Mouse (Mus musculus) midbrain, embryonic 14.5 days (tissue): ENCODE data around the gene St6galnac4. TPM values are rescaled to one million over a fixed set of nuclear protein-coding genes. Genes with fewer than 3 reads are reported as not detected.

Experiments
- ATAC-seq: fragments of 200-750 bp; cut with Nextera tagmentation; 2 replicates; pipeline ENCODE4 v1.8.0; 2017; ENCODE audit warnings: moderate number of reproducible peaks, moderate library complexity; ENCODE audit not compliant: low FRiP score, low TSS enrichment
- DNase-seq: peaks from one replicate; pipeline ENCODE4 v3.0.0-alpha.2; 2015
- H3K27ac ChIP-seq: fragments of 300-500 bp; sonication (generic); replicated peaks from 2 replicates; pipeline ENCODE4 v1.5.1; 2014; ENCODE audit warnings: mild to moderate bottlenecking, low read depth, low read length, moderate library complexity
- H3K27me3 ChIP-seq: fragments of 300-500 bp; sonication (generic); 2 replicates; pipeline ENCODE4 v1.6.1; 2014; ENCODE audit warnings: low read length, control low read depth, mixed read lengths; ENCODE audit not compliant: control insufficient read depth, insufficient read depth
- H3K36me3 ChIP-seq: fragments of 300-500 bp; sonication (generic); 2 replicates; pipeline ENCODE4 v1.6.1; 2014; ENCODE audit warnings: low read length, control low read depth; ENCODE audit not compliant: control insufficient read depth, insufficient read depth
- H3K4me1 ChIP-seq: fragments of 300-500 bp; sonication (generic); 2 replicates; pipeline ENCODE4 v1.6.1; 2014; ENCODE audit warnings: mild to moderate bottlenecking, antibody characterized with exemption, low read length, control low read depth; ENCODE audit not compliant: control insufficient read depth, insufficient read depth
- H3K4me2 ChIP-seq: fragments of 300-500 bp; sonication (generic); 2 replicates; pipeline ENCODE4 v1.6.1; 2014; ENCODE audit warnings: mild to moderate bottlenecking, low read length, moderate library complexity
- H3K4me3 ChIP-seq: fragments of 300-500 bp; sonication (generic); replicated peaks from 2 replicates; pipeline ENCODE4 v1.5.1; 2014; ENCODE audit warnings: low read depth, low read length
- H3K9ac ChIP-seq: fragments of 300-500 bp; sonication (generic); replicated peaks from 2 replicates; pipeline ENCODE4 v1.6.1; 2014; ENCODE audit warnings: mild to moderate bottlenecking, low read length, moderate library complexity
- H3K9me3 ChIP-seq: fragments of 300-500 bp; sonication (generic); 2 replicates; pipeline ENCODE4 v1.6.1; 2016; ENCODE audit warnings: low read length, control low read depth, mixed read lengths; ENCODE audit not compliant: control insufficient read depth
- WGBS: fragments of 180-500 bp; shearing (Covaris S2); extraction: QIAGEN DNeasy Blood & Tissue Kit; methylation state at CpG from one replicate; pipeline ENCODE4 v1.1.7; 2014; 5-methylcytosine and 5-hydroxymethylcytosine counted together
- polyA plus RNA-seq: library from polyadenylated mRNA; unstranded; fragments of >200 nt; fragmentation: Nextera tagmentation; extraction: Ambion mirVana; gene quantifications from 2 replicates; pipeline ENCODE4 v1.2.1, GENCODE M21; 2014

St6galnac4 gene
- polyA plus RNA-seq, 1 experiment from 2014 or later, result 20.1 TPM

DNA sequence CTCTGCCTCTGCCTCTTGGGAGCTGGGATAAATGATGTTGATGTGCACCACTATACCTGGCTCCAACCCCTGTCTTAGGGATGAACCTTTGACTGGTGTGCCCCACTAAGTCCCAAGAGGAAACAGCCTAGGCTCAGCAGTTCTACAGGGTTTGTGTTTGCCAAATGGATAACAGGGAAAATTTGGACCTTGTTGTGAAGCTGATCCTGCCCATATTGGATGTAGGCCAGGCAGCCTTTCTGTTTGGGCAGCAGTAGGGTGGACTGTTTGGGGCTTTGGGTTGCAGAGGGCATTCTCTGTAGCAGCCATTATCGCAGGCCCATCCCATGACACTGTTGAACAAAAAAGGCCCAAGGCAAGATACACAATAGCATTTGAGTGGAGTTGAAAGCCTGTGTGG is 39.9 kb upstream of the St6galnac4 start:
- no peak overlapping the region for H3K4me3 ChIP-seq
- H3K4me2 ChIP-seq, result no peak overlapping the region
- H3K4me1 ChIP-seq, result no peaks in the 10 kb centered on the region
- no peaks in the 10 kb centered on the region for H3K27me3 ChIP-seq
- no peaks in the 10 kb centered on the region for H3K9me3 ChIP-seq
- no peak for ATAC-seq
- WGBS, result 57% methylated on average over 1 of the region's 1 CpGs
- DNase-seq, result no peak
- no peak overlapping the region for H3K9ac ChIP-seq
- H3K27ac ChIP-seq, result no peak overlapping the region
- no peaks in the 10 kb centered on the region for H3K36me3 ChIP-seq

DNA sequence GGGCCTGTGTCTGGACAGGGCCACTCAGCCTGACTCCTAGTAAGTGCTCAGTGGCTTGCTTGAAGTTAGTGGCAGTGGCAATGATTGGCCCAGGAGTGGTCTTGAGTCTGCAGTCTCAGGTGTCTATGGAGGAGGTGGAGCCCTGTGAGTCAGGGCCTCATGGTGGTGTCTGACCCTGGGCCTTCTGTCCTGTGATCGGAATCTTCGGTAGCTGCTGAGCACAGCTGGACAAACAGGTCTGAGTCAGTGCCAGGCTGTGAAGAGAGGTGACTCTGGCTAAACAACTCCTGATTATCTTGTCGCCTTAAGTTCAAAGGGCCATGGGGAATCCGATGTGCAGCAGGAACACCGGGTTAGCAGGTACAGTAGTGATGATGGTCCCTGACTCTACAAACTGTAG is 39.5 kb upstream of the St6galnac4 start:
- DNase-seq, result no peak
- ATAC-seq, result no peak
- Histone ChIP-seq H3K27me3 (no peaks in the 10 kb centered on the region), H3K4me1 (no peaks in the 10 kb centered on the region), H3K4me2 (no peak overlapping the region), H3K36me3 (no peaks in the 10 kb centered on the region), H3K27ac (no peak overlapping the region), H3K9ac (no peak overlapping the region), H3K4me3 (no peak overlapping the region), H3K9me3 (no peaks in the 10 kb centered on the region)
- WGBS, result 92% methylated on average over 5 of the region's 5 CpGs

DNA sequence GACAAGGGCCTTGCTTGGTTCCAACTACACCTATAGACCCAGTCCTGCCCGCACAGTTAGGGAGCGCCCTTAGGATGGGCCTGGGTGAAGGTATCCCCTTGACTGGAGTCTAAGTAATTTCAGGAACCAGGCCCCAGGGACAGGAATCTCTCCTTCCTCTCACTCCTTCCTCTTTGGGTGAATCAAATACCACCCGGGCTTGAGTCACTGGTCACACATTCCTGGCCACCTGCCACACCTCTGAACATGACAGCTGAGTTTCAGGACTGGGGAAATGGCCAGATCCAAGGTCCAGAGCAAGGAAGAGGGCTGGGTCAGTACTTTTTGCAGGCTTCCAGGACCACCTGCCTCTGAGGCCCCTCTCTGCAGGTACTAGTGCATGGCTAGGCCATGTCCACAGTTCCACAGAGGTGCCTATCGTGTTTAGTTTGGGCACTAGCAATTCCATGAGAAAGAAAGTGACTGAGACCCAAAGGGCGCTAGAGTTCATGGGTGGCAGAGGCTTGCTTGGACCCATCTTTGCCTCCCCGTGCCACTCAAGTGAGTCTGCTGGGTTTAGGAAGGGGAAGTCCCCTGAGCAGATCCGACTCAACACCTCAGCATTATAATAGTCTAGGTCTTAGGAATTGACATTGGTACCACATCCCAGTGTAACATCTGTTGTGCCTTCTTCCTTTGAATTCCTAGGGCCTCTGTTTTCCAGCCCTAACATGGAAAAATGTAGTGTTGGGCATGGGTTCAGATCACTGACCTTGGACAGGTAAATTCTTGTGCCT is 38.7 kb upstream of the St6galnac4 start:
- 94% methylated on average over 7 of the region's 7 CpGs for WGBS
- H3K27me3 ChIP-seq, result no peaks in the 10 kb centered on the region
- H3K9ac ChIP-seq, result no peak overlapping the region
- no peaks in the 10 kb centered on the region for H3K9me3 ChIP-seq
- H3K36me3 ChIP-seq, result no peaks in the 10 kb centered on the region
- no peak overlapping the region for H3K4me2 ChIP-seq
- H3K4me1 ChIP-seq, result no peaks in the 10 kb centered on the region
- DNase-seq, result no peak
- H3K27ac ChIP-seq, result no peak overlapping the region
- H3K4me3 ChIP-seq, result no peak overlapping the region
- ATAC-seq, result no peak

DNA sequence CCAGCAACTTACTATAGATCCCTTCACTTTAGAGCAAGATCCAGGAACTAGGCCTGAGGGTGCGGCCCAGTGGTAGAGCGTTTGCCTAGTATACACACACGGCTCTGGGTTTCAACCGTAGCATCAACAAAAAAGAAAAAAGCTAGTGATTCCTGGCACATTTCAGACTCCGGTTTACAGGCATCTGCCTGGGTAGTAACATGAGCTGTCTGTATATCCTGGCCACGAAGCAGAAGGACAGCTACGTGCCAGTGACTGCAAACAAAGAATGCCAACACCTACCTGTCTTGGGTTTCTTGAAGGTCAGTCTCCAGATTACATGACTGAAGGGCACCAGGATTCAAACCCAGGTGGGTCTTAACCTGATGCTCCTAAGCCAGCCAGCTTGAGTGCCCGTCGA is 37.7 kb upstream of the St6galnac4 start:
- H3K36me3 ChIP-seq, result no peaks in the 10 kb centered on the region
- H3K4me3 ChIP-seq, result no peak overlapping the region
- WGBS, result 95% methylated on average over 9 of the region's 9 CpGs
- ATAC-seq (no peak), DNase-seq (no peak)
- no peak overlapping the region for H3K9ac ChIP-seq
- H3K4me2 ChIP-seq, result no peak overlapping the region
- H3K9me3 ChIP-seq, result no peaks in the 10 kb centered on the region
- H3K27ac ChIP-seq, result no peak overlapping the region
- no peaks in the 10 kb centered on the region for H3K27me3 ChIP-seq
- no peaks in the 10 kb centered on the region for H3K4me1 ChIP-seq

DNA sequence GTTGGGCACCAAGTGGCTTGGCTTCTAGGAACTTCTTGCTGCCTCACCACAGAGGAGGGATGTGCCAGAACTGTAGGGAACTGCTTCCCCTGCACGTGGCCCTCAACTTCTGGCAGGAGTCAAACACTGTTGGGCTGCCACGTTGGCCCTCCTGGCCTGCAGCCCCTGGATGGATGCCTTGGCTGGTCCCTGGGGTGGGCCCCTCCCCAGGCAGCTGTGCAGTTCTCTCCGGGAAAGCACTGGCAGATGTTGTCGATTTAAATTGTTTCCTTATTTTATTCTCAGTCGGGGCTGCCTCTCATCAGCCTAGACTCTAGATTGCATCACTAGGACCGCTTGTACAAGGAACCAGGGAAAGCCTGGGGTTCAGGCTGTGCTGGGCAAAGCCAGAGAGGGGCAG is 37.1 kb upstream of the St6galnac4 start:
- no peak overlapping the region for H3K4me2 ChIP-seq
- no peaks in the 10 kb centered on the region for H3K9me3 ChIP-seq
- no peaks in the 10 kb centered on the region for H3K27me3 ChIP-seq
- H3K4me1 ChIP-seq, result no peaks in the 10 kb centered on the region
- DNase-seq (no peak), ATAC-seq (no peak)
- 84% methylated on average over 6 of the region's 6 CpGs for WGBS
- H3K27ac ChIP-seq, result no peak overlapping the region
- H3K9ac ChIP-seq, result no peak overlapping the region
- no peaks in the 10 kb centered on the region for H3K36me3 ChIP-seq
- no peak overlapping the region for H3K4me3 ChIP-seq

DNA sequence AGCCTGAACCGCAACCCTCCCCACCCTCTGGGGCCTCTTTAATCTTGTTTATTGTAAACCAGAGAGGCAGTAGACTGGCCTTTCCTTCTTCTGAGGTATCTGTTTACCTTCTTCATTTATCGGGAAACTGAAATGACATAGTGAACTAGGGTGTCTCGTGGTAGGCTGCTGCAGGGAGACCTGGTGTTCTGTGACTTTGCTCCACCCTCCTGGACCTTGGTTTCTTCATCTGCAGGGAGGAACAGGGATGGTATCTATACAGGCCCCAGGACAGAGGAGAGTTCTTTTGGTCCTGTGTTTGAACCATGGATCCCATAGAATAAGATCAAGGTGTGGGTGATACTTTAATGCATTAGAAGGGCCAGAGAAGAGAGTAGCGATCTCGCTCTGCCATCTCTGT is 35.7 kb upstream of the St6galnac4 start:
- Histone ChIP-seq H3K4me1 (0 out of 2 replicates have a peak, but pooled peaks cover 9% of the 10 kb centered on the region), H3K4me2 (no peak overlapping the region), H3K4me3 (no peak overlapping the region), H3K27me3 (no peaks in the 10 kb centered on the region), H3K9ac (no peak overlapping the region), H3K36me3 (no peaks in the 10 kb centered on the region), H3K9me3 (no peaks in the 10 kb centered on the region), H3K27ac (no peak overlapping the region)
- no peak for DNase-seq
- 91% methylated on average over 5 of the region's 5 CpGs for WGBS
- ATAC-seq, result no peak

DNA sequence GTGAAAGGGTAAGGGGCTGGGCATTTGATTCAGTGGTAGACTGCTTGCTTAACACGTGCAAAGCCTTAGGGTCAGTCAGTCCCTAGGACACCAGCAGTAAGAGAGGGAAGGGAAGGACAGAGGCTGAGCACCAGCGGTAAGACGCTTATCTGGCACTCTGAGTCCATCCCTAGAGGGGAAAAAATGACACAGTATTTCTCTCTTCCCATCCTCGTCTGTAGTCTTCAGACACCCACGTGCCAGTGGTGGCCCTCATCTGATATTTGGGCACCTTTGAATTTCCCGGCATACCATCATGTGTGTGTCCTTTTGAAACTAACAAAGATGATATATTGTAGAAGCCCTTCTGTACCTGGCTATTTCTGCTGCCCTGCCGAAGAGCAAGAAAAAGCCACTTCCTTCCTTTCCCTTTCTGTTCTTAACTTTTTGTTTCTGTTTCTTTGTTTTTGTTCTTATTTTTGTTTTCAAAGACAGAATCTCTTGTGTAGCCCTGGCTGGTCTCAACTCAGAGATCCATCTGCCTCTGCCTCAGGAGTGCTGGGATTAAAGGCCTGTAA is 33.2 kb upstream of the St6galnac4 start:
- 83% methylated on average over 7 of the region's 7 CpGs for WGBS
- no peaks in the 10 kb centered on the region for H3K27me3 ChIP-seq
- no peak overlapping the region for H3K27ac ChIP-seq
- H3K4me3 ChIP-seq, result no peak overlapping the region
- no peaks in the 10 kb centered on the region for H3K36me3 ChIP-seq
- H3K9me3 ChIP-seq, result no peaks in the 10 kb centered on the region
- DNase-seq, result no peak
- no peak overlapping the region for H3K4me2 ChIP-seq
- peaks cover 13% of the 10 kb centered on the region; the same call in 1 of the 2 replicates for H3K4me1 ChIP-seq
- no peak for ATAC-seq
- H3K9ac ChIP-seq, result no peak overlapping the region

DNA sequence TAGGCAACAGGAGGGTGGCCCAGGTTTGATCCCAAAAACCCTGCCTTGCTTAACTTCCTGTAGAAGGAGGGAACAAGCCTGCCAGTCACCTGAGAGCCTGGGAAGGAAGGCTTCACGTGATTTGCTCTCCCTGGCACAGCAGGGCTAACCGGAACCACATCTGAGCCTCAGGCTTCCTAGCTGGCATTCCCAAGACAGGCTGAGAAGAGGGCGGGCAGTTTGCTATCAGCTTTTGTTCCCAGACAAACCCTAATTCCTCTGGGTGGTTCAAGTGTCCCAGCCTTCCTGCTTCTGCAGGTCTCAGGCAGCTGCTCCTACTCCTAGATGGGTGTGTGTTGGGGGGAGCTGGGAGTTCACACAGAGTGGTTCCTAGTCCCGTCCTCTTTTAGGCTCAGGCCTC is 31.4 kb upstream of the St6galnac4 start:
- DNase-seq, result peak; percentile 27
- no peak for ATAC-seq
- peaks cover 28% of the 10 kb centered on the region for H3K4me1 ChIP-seq

DNA sequence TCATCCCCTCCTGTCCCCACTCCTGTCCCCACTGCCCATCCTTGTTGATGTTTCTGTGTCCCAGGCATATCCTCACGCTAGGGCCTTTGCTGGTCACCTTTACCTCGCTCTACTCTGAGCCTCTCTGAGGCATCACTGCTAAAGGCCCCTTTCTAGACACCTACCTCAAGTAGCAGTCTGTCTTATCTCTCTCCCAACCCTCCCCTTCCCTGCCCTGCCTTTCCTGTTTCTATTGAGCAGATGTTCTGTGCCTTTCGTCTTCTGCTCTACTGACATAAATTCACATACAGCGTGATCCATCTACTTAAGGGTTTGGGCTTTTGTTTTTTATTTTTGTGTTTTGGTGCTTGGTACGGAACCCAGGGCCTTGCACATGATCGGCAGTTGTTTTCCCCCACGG is 30.9 kb upstream of the St6galnac4 start:
- no peak for DNase-seq
- Histone ChIP-seq H3K27ac (peak overlapping the region; percentile 52), H3K4me3 (no peak overlapping the region), H3K4me1 (peaks cover 32% of the 10 kb centered on the region), H3K36me3 (no peaks in the 10 kb centered on the region), H3K27me3 (no peaks in the 10 kb centered on the region), H3K9me3 (no peaks in the 10 kb centered on the region), H3K9ac (no peak overlapping the region), H3K4me2 (no peak overlapping the region)
- WGBS, result 65% methylated on average over 7 of the region's 7 CpGs
- ATAC-seq, result no peak

More for the DNA sequence above, 31.4 kb upstream of the St6galnac4 start:
- H3K9me3 ChIP-seq, result no peaks in the 10 kb centered on the region
- H3K27ac ChIP-seq, result peak overlapping the region; percentile 52
- H3K4me2 ChIP-seq, result no peak overlapping the region
- H3K27me3 ChIP-seq, result no peaks in the 10 kb centered on the region
- H3K4me3 ChIP-seq, result no peak overlapping the region
- WGBS, result 24% methylated on average over 4 of the region's 4 CpGs
- no peak overlapping the region; the same call in 1 of the 2 replicates for H3K9ac ChIP-seq
- no peaks in the 10 kb centered on the region for H3K36me3 ChIP-seq
